Comparison of ENCODE assay signal across 8 mouse cellular contexts in genomic region chr3:88042661-88043421, GRCm38 (mm10). TPM values are rescaled to one million over a fixed set of nuclear protein-coding genes. Genes with fewer than 3 reads are reported as not detected.
DNase-seq lines count a peak whose midpoint lies in the region; ATAC-seq and TF ChIP-seq lines count a peak whose summit lies in the region.

TSS of gene Gpatch4 (plus strand) at chr3:88043108.

- peaks cover 5% of the 10 kb centered on the region; the same call in 1 of the 2 replicates for H3K4me1 ChIP-seq in heart, embryonic 10.5 days
- H3K4me1 ChIP-seq in kidney, embryonic 15.5 days = peaks cover 12% of the 10 kb centered on the region

- H3K9ac ChIP-seq in kidney, embryonic 15.5 days = peak within 1 kb of the TSS; percentile 68

- H3K9me3 ChIP-seq in heart, embryonic 10.5 days = no peaks in the 10 kb centered on the region
- no peaks in the 10 kb centered on the region for H3K9me3 ChIP-seq in kidney, embryonic 15.5 days (replicated peaks)

- H3K27ac ChIP-seq in heart, embryonic 10.5 days = peak within 1 kb of the TSS; percentile 86
- peak within 1 kb of the TSS; percentile 63 for H3K27ac ChIP-seq in kidney, embryonic 15.5 days

- peaks cover 14% of the 10 kb centered on the region for H3K36me3 ChIP-seq in C2C12 (ENCODE audit: control insufficient read depth, insufficient read depth)
- peaks cover 10% of the 10 kb centered on the region; the same call in 1 of the 2 replicates for H3K36me3 ChIP-seq in heart, embryonic 10.5 days
- peaks cover 13% of the 10 kb centered on the region; the same call in 1 of the 2 replicates for H3K36me3 ChIP-seq in kidney, embryonic 15.5 days

- peak within 1 kb of the TSS; percentile 93 for H3K4me3 ChIP-seq in C2C12 (ENCODE audit: insufficient read depth, poor library complexity, severe bottlenecking)
- H3K4me3 ChIP-seq in heart, embryonic 10.5 days = peak within 1 kb of the TSS; percentile 78
- peak within 1 kb of the TSS; percentile 87 for H3K4me3 ChIP-seq in kidney, embryonic 15.5 days (replicated peaks)

- DNase-seq in brain, adult 2 months (ENCODE audit: low read depth, low spot score) = peak; percentile 99
- DNase-seq in heart, embryonic 10.5 days (ENCODE audit: low spot score) = peak; percentile 95
- peak; percentile 82 for DNase-seq in liver
- peak; percentile 81 to 85 for DNase-seq in spleen, postnatal 4 days (ENCODE audit: low spot score in 2 of 2)

- peaks cover 53% of the 10 kb centered on the region for H3K79me2 ChIP-seq in C2C12 (ENCODE audit: control insufficient read depth, insufficient read depth)

- no peak for TF ChIP-seq CTCF in C2C12 (IDR thresholded peaks at IDR 0.05; ENCODE audit: control insufficient read depth, insufficient read depth, insufficient read length)

- WGBS in heart, embryonic 10.5 days = 7% methylated on average over 36 of the region's 36 CpGs
- WGBS in kidney, embryonic 15.5 days = 9% methylated on average over 36 of the region's 36 CpGs

- H3K27me3 ChIP-seq in C2C12 (ENCODE audit: control insufficient read depth, insufficient read depth, insufficient read length) = no peaks in the 10 kb centered on the region
- peaks cover 34% of the 10 kb centered on the region for H3K27me3 ChIP-seq in heart, embryonic 10.5 days (ENCODE audit: insufficient read depth, poor library complexity, severe bottlenecking)
- H3K27me3 ChIP-seq in kidney, embryonic 15.5 days = peaks cover 31% of the 10 kb centered on the region

- peak; percentile 99 for ATAC-seq in erythroblast, adult 5-6 weeks (replicated peaks; ENCODE audit: low FRiP score, poor library complexity, severe bottlenecking)
- peak; percentile 95 for ATAC-seq in kidney, embryonic 15.5 days (replicated peaks; ENCODE audit: low FRiP score)
- peak; percentile 100 for ATAC-seq in monocyte, adult 5-6 weeks (replicated peaks; ENCODE audit: insufficient number of reproducible peaks, low FRiP score, low TSS enrichment, poor library complexity, severe bottlenecking)

- H3ac ChIP-seq in C2C12 (ENCODE audit: control insufficient read depth, insufficient read length, low read depth) = peak within 1 kb of the TSS; percentile 89

- peaks cover 41% of the 10 kb centered on the region for H3K79me3 ChIP-seq in C2C12 (ENCODE audit: low read depth)

- H3K4me2 ChIP-seq in kidney, embryonic 15.5 days = peak within 1 kb of the TSS; percentile 72

TF ChIP-seq in C2C12, 6 proteins besides CTCF, POLR2A, EP300 and RAD21:
- no peak for TF ChIP-seq MYOG (IDR thresholded peaks at IDR 0.05; ENCODE audit: control insufficient read depth, extremely low read depth, insufficient read length)
- TF ChIP-seq MAX (IDR thresholded peaks at IDR 0.05) = peak; percentile 99

RNA-seq across cellular contexts. Expression of gene Gpatch4, which starts in this region (rescaled TPM):
- polyA plus RNA-seq in C2C12 (2012; fragmentation: generic; extraction: Trizol) = 26.4 TPM
- 2.9 and 4.6 TPM in 2 replicates for total RNA-seq in erythroblast, adult 5-6 weeks (2015; ENCODE audit: low replicate concordance)
- 4.7 and 7.2 TPM in 2 replicates for total RNA-seq in erythroblast, adult 5-6 weeks (2017; ENCODE audit: low replicate concordance)
- polyA plus RNA-seq in heart, embryonic 10.5 days (2016; fragmentation: Nextera tagmentation; extraction: Ambion mirVana) = 28.5 and 47.0 TPM in 2 replicates
- polyA plus RNA-seq in kidney, embryonic 15.5 days (2015; fragmentation: Nextera tagmentation; extraction: Ambion mirVana) = 38.2 and 45.4 TPM in 2 replicates
- total RNA-seq in monocyte, adult 5-6 weeks (2017) = 3.8 to 10.5 TPM (median 4.8 TPM) in 3 replicates

Comparison
In these comparisons a context has a peak if more than half of its experiments do, and no peak if none do; other contexts are left out.
1. Peak in every context shown above with its lines: DNase-seq, ATAC-seq, H3K4me3 ChIP-seq and H3K27ac ChIP-seq.